Comparison of ENCODE assay signal across 8 mouse cellular contexts in genomic region chrX:72987520-72987905, GRCm38 (mm10). TPM values are rescaled to one million over a fixed set of nuclear protein-coding genes. Genes with fewer than 3 reads are reported as not detected.
DNase-seq lines count a peak whose midpoint lies in the region; ATAC-seq and TF ChIP-seq lines count a peak whose summit lies in the region.

No protein-coding gene starts in this region.

- H3K9me3 ChIP-seq in limb, embryonic 15.5 days, result no peaks in the 10 kb centered on the region
- no peaks in the 10 kb centered on the region for H3K9me3 ChIP-seq in stomach, embryonic 15.5 days

- peak overlapping the region; percentile 51 for H3K4me2 ChIP-seq in limb, embryonic 15.5 days
- H3K4me2 ChIP-seq in stomach, embryonic 15.5 days, result peak overlapping the region; percentile 71

- H3K9ac ChIP-seq in heart, adult 2 months (ENCODE audit: low read depth, low read length), result peak overlapping the region; percentile 83
- peak overlapping the region; percentile 39; the same call in 1 of the 2 replicates for H3K9ac ChIP-seq in limb, embryonic 15.5 days
- H3K9ac ChIP-seq in stomach, embryonic 15.5 days, result no peak overlapping the region

- no peaks in the 10 kb centered on the region for H3K79me2 ChIP-seq in heart, adult 2 months (replicated peaks; ENCODE audit: control insufficient read depth, insufficient read depth, low read length)

- no peak for DNase-seq in heart, adult 2 months
- no peak for DNase-seq in heart, adult 18-20 months
- DNase-seq in spleen, adult 2 months (ENCODE audit: low read depth in 1 of 2, low spot score in 2 of 2), result no peak
- DNase-seq in spleen, adult 18-20 months, result no peak
- DNase-seq in kidney, postnatal 4 days, result no peak
- no peak for DNase-seq in gastrocnemius, postnatal 25 days

- H3K27me3 ChIP-seq in heart, adult 2 months (ENCODE audit: control insufficient read depth, insufficient read depth, low read length), result no peaks in the 10 kb centered on the region
- peaks cover 2% of the 10 kb centered on the region; the same call in 1 of the 2 replicates for H3K27me3 ChIP-seq in spleen, adult 2 months (ENCODE audit: control insufficient read depth, insufficient read depth, low read length)
- H3K27me3 ChIP-seq in limb, embryonic 15.5 days, result no peaks in the 10 kb centered on the region; the same call in 1 of the 2 replicates
- no peaks in the 10 kb centered on the region for H3K27me3 ChIP-seq in stomach, embryonic 15.5 days (replicated peaks)

- peak overlapping the region; percentile 45 for H3K4me3 ChIP-seq in heart, adult 2 months
- peak overlapping the region; percentile 23; the same call in 1 of the 2 replicates for H3K4me3 ChIP-seq in spleen, adult 2 months (ENCODE audit: extremely low read depth, insufficient read depth, insufficient read length)
- H3K4me3 ChIP-seq in limb, embryonic 15.5 days, result peak overlapping the region; percentile 44
- peak overlapping the region; percentile 38 for H3K4me3 ChIP-seq in stomach, embryonic 15.5 days (replicated peaks)

- no peak for ATAC-seq in limb, embryonic 15.5 days (ENCODE audit: insufficient number of reproducible peaks, low FRiP score, low TSS enrichment, low read depth)
- no peak for ATAC-seq in stomach, embryonic 15.5 days (ENCODE audit: insufficient read depth, low FRiP score, low read depth)

- no peak for TF ChIP-seq EP300 in heart, adult 2 months (IDR thresholded peaks at IDR 0.05; ENCODE audit: insufficient read depth, low read depth, low read length)

- no peak for TF ChIP-seq POLR2A in heart, adult 2 months (IDR thresholded peaks at IDR 0.05; ENCODE audit: insufficient read depth, low read depth, low read length)
- TF ChIP-seq POLR2A in spleen, adult 2 months (IDR thresholded peaks at IDR 0.05; ENCODE audit: low read depth, low read length), result no peak

- intact Hi-C loops in heart, adult 2 months (cut with DNase I), result no loop called here

- TF ChIP-seq CTCF in heart, adult 2 months (IDR thresholded peaks at IDR 0.05), result no peak
- TF ChIP-seq CTCF in spleen, adult 2 months (IDR thresholded peaks at IDR 0.05; ENCODE audit: extremely low read depth, insufficient read depth, insufficient read length, insufficient replicate concordance), result no peak

- H3K36me3 ChIP-seq in heart, adult 2 months (ENCODE audit: control insufficient read depth, insufficient read depth, low read length), result no peaks in the 10 kb centered on the region
- H3K36me3 ChIP-seq in spleen, adult 2 months (ENCODE audit: control insufficient read depth, insufficient read depth, low read length), result no peaks in the 10 kb centered on the region
- H3K36me3 ChIP-seq in limb, embryonic 15.5 days, result no peaks in the 10 kb centered on the region
- H3K36me3 ChIP-seq in stomach, embryonic 15.5 days, result no peaks in the 10 kb centered on the region

- no peaks in the 10 kb centered on the region; the same call in none of the 2 replicates for H3K4me1 ChIP-seq in heart, adult 2 months (ENCODE audit: control insufficient read depth, insufficient read depth, low read length)
- no peaks in the 10 kb centered on the region for H3K4me1 ChIP-seq in spleen, adult 2 months (ENCODE audit: control insufficient read depth, insufficient read depth, insufficient read length)
- peaks cover 7% of the 10 kb centered on the region; the same call in 1 of the 2 replicates for H3K4me1 ChIP-seq in limb, embryonic 15.5 days
- H3K4me1 ChIP-seq in stomach, embryonic 15.5 days, result no peaks in the 10 kb centered on the region

- peak overlapping the region; percentile 23; the same call in 1 of the 2 replicates for H3K27ac ChIP-seq in heart, adult 2 months
- H3K27ac ChIP-seq in spleen, adult 2 months (ENCODE audit: insufficient read depth, low read length), result no peak overlapping the region
- H3K27ac ChIP-seq in limb, embryonic 15.5 days, result no peak overlapping the region
- no peak overlapping the region for H3K27ac ChIP-seq in stomach, embryonic 15.5 days

- 29% methylated on average over 14 of the region's 14 CpGs for WGBS in heart, adult 2 months
- 44% methylated on average over 14 of the region's 14 CpGs for WGBS in spleen, adult 2 months
- 33% methylated on average over 14 of the region's 14 CpGs for WGBS in limb, embryonic 15.5 days
- WGBS in stomach, embryonic 15.5 days, result 21% methylated on average over 14 of the region's 14 CpGs

RNA-seq across cellular contexts. Expression of gene Zfp185, which starts 0.4 kb away (rescaled TPM):
- 1 to 10 TPM in 1 of 2 experiments, under 1 TPM in 1; 0.81 to 1.2 TPM for total RNA-seq in heart, adult 2 months (2021)
- polyA plus RNA-seq in heart, adult 2 months (2012; rRNA removed), result 1.2 and 1.8 TPM in 2 replicates
- total RNA-seq in heart, adult 18-20 months (2021), result 1 to 10 TPM in 1 of 2 experiments, under 1 TPM in 1; 0.77 to 1.8 TPM
- 0.14 and 0.19 TPM in 2 replicates for polyA plus RNA-seq in spleen, adult 2 months (2012; rRNA removed)
- 76.3 and 82.8 TPM in 2 replicates for polyA plus RNA-seq in limb, embryonic 15.5 days (2015; fragmentation: Nextera tagmentation; extraction: Ambion mirVana)
- 11.1 and 13.8 TPM in 2 replicates for polyA plus RNA-seq in stomach, embryonic 15.5 days (2015; fragmentation: Nextera tagmentation; extraction: Ambion mirVana)
- total RNA-seq in gastrocnemius, postnatal 25 days (2021), result 1 to 10 TPM; 2.1 to 4.4 TPM

RNA-seq across cellular contexts. Expression of gene Pnma5, which starts 49.4 kb away (rescaled TPM):
- not detected for total RNA-seq in heart, adult 2 months (2021)
- polyA plus RNA-seq in heart, adult 2 months (2012; rRNA removed), result not detected in 2 replicates
- total RNA-seq in heart, adult 18-20 months (2021), result not detected
- not detected in 2 replicates for polyA plus RNA-seq in spleen, adult 2 months (2012; rRNA removed)
- polyA plus RNA-seq in limb, embryonic 15.5 days (2015; fragmentation: Nextera tagmentation; extraction: Ambion mirVana), result 0.24 and 0.49 TPM in 2 replicates
- polyA plus RNA-seq in stomach, embryonic 15.5 days (2015; fragmentation: Nextera tagmentation; extraction: Ambion mirVana), result 0.14 and 0.17 TPM in 2 replicates
- total RNA-seq in gastrocnemius, postnatal 25 days (2021), result not detected
